Mouse (Mus musculus): ENCODE data around the gene Ppp1r3c.

DNA sequence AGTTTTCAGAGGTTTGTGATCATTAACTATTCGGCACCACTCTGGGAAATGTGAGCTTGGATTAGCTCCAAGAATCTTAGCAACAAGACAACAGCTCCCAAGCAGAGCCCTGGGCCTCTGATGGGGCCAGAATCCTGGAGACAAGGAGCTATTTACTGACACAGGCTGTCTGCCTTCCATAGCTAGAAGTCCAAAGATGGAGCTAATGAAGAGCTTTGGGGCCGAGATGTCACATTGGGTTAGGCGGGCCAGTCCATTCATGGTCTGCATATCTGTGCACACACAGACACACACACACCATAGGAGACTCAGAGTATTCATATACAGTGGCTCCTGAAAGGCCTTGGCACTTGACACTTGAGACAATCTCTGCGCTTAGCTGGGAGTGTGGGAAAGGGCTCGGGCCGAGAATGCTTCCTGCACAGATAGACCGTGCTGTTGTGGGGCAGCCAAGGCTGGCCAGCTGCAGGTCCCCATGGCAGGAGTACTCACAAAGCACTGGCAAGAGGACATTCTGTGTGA, 39.8 kb downstream of the Ppp1r3c start:
- TF ChIP-seq CTCF (IDR thresholded peaks at IDR 0.05; ENCODE audit: borderline replicate concordance, control insufficient read depth, extremely low read depth, insufficient read depth, low read length, poor library complexity) (no peak), POLR2A (IDR thresholded peaks at IDR 0.05; ENCODE audit: control insufficient read depth, extremely low read depth, insufficient read depth, low read length, poor library complexity) (no peak)

All from thymus, adult 2 months (tissue).